Mouse (Mus musculus) C2C12 (cell line): ENCODE results near the gene Qrfp. TPM values are rescaled to one million over a fixed set of nuclear protein-coding genes. Genes with fewer than 3 reads are reported as not detected.

ENCODE experiments used
- H3K27me3 ChIP-seq: one replicate; pipeline ENCODE4 v1.6.1; 2011; ENCODE audit not compliant: control insufficient read depth, insufficient read depth, insufficient read length
- H3K36me3 ChIP-seq: one replicate; pipeline ENCODE4 v1.6.1; 2011; ENCODE audit not compliant: control insufficient read depth, insufficient read depth
- H3K4me3 ChIP-seq: one replicate; pipeline ENCODE4 v1.5.1; 2011; ENCODE audit warnings: mild to moderate bottlenecking, control low read depth; ENCODE audit not compliant: poor library complexity, insufficient read depth, severe bottlenecking
- H3K79me2 ChIP-seq: one replicate; pipeline ENCODE4 v1.6.1; 2011; ENCODE audit not compliant: control insufficient read depth, insufficient read depth
- H3K79me3 ChIP-seq: one replicate; pipeline ENCODE4 v1.6.1; 2011; ENCODE audit warnings: low read depth, control low read depth
- H3ac ChIP-seq: one replicate; pipeline ENCODE3; 2011; ENCODE audit warnings: low read depth; ENCODE audit not compliant: control insufficient read depth, insufficient read length
- CEBPB ChIP-seq: IDR thresholded peaks from one replicate; pipeline ENCODE4 v1.6.1; 2011; ENCODE audit warnings: low read depth, mild to moderate bottlenecking, control low read depth, moderate library complexity
- CTCF ChIP-seq: IDR thresholded peaks from one replicate; pipeline ENCODE4 v1.5.1; 2011; ENCODE audit not compliant: control insufficient read depth, insufficient read depth, insufficient read length
- FOSL1 ChIP-seq: IDR thresholded peaks from one replicate; pipeline ENCODE4 v1.8.0; 2011; ENCODE audit warnings: mild to moderate bottlenecking, low read length; ENCODE audit not compliant: poor library complexity, insufficient read depth, severe bottlenecking
- MAX ChIP-seq: IDR thresholded peaks from one replicate; pipeline ENCODE4 v1.6.1; 2011; ENCODE audit warnings: mild to moderate bottlenecking, control low read depth
- MYOD1 ChIP-seq: IDR thresholded peaks from one replicate; pipeline ENCODE4 v1.6.1; 2011; ENCODE audit warnings: low read depth; ENCODE audit not compliant: control insufficient read depth, insufficient read length
- MYOG ChIP-seq: IDR thresholded peaks from one replicate; pipeline ENCODE4 v1.6.1; 2011; ENCODE audit not compliant: control insufficient read depth, insufficient read length; ENCODE audit errors: extremely low read depth
- USF1 ChIP-seq: IDR thresholded peaks from one replicate; pipeline ENCODE4 v1.6.1; 2011; ENCODE audit warnings: low read depth, mild to moderate bottlenecking, control low read depth, moderate library complexity
- polyA plus RNA-seq: library from polyadenylated mRNA; unstranded; fragments of >200 nt; fragmentation: generic; extraction: Trizol; gene quantifications from one replicate; pipeline ENCODE4 v1.2.1, GENCODE M21; 2012; ENCODE audit warnings: missing spikeins

The Qrfp gene
- polyA plus RNA-seq, 1 experiment: 4.1 TPM

GRCm38 (mm10) chr2:31763271-31763670, 47.1 kb downstream of the Qrfp start:
- Histone ChIP-seq H3K79me2 (peaks cover 95% of the 10 kb centered on the region), H3K4me3 (no peak overlapping the region)
- TF ChIP-seq MAX (no peak), MYOD1 (no peak), CEBPB (no peak), MYOG (no peak), FOSL1 (no peak), USF1 (no peak), CTCF (no peak)

DNA sequence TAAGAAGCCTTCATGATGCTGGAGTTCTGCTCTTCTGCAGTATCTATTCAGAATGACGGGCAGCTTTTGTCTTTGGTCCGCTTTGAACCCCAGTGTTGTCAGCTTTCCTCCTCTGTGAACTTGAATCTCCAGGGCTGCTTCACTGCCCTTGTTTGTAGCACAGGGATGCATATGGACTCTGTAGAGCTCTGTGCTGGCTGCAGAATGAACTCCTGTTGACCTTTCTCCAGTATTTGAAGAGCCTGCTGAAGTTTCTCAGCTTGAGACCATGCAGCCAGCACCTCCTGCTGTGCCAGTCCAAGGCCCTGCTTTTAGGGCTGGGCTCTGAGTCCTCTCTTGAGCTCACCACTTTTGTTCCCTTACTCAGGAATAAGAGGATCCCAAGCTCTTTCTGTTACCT, 47.5 kb downstream of the Qrfp start:
- Histone ChIP-seq H3ac (no peak overlapping the region), H3K27me3 (no peaks in the 10 kb centered on the region), H3K79me3 (peaks cover 79% of the 10 kb centered on the region), H3K4me3 (no peak overlapping the region), H3K79me2 (peaks cover 91% of the 10 kb centered on the region), H3K36me3 (no peaks in the 10 kb centered on the region)
- TF ChIP-seq FOSL1 (no peak), MAX (no peak), CEBPB (no peak), CTCF (no peak), MYOG (no peak), USF1 (no peak), MYOD1 (no peak)

More at GRCm38 (mm10) chr2:31763271-31763670, 47.1 kb downstream of the Qrfp start:
- Histone ChIP-seq H3K79me3 (peaks cover 83% of the 10 kb centered on the region), H3ac (no peak overlapping the region), H3K27me3 (no peaks in the 10 kb centered on the region), H3K36me3 (no peaks in the 10 kb centered on the region)

DNA sequence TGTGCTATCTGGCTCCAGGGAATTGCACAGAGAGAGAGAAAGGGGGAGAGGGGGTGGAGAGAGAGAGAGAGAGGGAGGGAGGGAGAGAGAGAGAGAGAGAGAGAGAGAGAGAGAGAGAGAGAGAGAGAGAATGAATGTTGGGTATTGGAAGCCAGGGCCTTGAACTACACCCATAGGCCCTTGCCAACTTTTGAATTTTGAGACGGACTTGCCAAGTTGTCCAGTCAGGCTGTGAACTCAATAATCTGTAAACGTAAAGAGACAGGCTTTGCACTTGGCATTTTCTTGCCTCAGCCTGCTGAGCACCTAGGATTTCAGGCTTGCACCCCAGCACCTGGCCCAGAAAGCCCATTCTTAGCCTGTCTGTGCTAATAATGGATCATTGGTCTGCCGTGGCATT, 48.2 kb downstream of the Qrfp start:
- H3ac ChIP-seq: no peak overlapping the region
- no peak overlapping the region for H3K4me3 ChIP-seq
- TF ChIP-seq FOSL1 (no peak), MYOG (no peak), MAX (no peak), CEBPB (no peak), USF1 (no peak), CTCF (no peak), MYOD1 (no peak)
- H3K27me3 ChIP-seq: no peaks in the 10 kb centered on the region
- H3K79me2 ChIP-seq: peaks cover 84% of the 10 kb centered on the region
- H3K36me3 ChIP-seq: no peaks in the 10 kb centered on the region
- peaks cover 72% of the 10 kb centered on the region for H3K79me3 ChIP-seq

- Histone ChIP-seq H3K79me2 (peaks cover 79% of the 10 kb centered on the region), H3K36me3 (no peaks in the 10 kb centered on the region), H3ac (peak overlapping the region; percentile 61), H3K4me3 (peak overlapping the region; percentile 88), H3K79me3 (peaks cover 67% of the 10 kb centered on the region), H3K27me3 (no peaks in the 10 kb centered on the region)
- no peak for TF ChIP-seq MYOG
- TF ChIP-seq FOSL1: no peak
- TF ChIP-seq MYOD1: no peak
- no peak for TF ChIP-seq CEBPB
- TF ChIP-seq USF1: no peak
- TF ChIP-seq CTCF: no peak
- TF ChIP-seq MAX: no peak
Observed at GRCm38 (mm10) chr2:31761585-31761984, 48.8 kb downstream of the Qrfp start.

DNA sequence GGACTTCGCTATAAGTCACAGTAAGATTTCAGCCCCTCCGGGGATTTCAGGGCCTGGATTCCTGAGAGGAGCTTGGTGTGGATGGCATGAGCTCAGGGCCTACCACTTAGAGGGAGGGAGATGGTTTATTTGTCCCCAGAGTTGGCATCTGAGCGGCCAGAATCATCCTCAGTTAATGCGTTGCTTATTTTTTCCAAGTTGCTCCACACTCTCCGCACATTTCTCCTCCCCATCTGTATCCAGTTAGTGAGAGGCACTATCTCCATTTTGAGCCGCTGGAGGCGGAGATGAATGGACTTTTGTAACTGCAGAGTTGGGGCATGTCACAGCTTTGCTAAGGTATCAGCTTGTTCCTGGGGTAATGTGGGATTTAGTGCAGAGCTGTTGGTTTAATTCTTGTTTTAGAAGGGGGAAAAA, 49.3 kb downstream of the Qrfp start:
- Histone ChIP-seq H3ac (peak overlapping the region; percentile 83), H3K4me3 (peak overlapping the region; percentile 88), H3K27me3 (no peaks in the 10 kb centered on the region), H3K79me3 (peaks cover 62% of the 10 kb centered on the region), H3K79me2 (peaks cover 79% of the 10 kb centered on the region), H3K36me3 (no peaks in the 10 kb centered on the region)
- TF ChIP-seq CTCF: no peak
- TF ChIP-seq CEBPB: no peak
- no peak for TF ChIP-seq FOSL1
- no peak for TF ChIP-seq MAX
- no peak for TF ChIP-seq USF1
- TF ChIP-seq MYOD1: no peak
- TF ChIP-seq MYOG: no peak

GRCm38 (mm10) chr2:31760486-31760885, 49.9 kb downstream of the Qrfp start:
- Histone ChIP-seq H3K27me3 (no peaks in the 10 kb centered on the region), H3K79me2 (peaks cover 72% of the 10 kb centered on the region), H3ac (peak overlapping the region; percentile 96), H3K79me3 (peaks cover 56% of the 10 kb centered on the region), H3K4me3 (peak overlapping the region; percentile 88), H3K36me3 (no peaks in the 10 kb centered on the region)
- TF ChIP-seq MAX (no peak), CEBPB (no peak), MYOD1 (no peak)
